Mouse (Mus musculus) heart, embryonic 13.5 days (tissue): ENCODE results near the gene Kifc5b. TPM values are rescaled to one million over a fixed set of nuclear protein-coding genes. Genes with fewer than 3 reads are reported as not detected.

ENCODE experiments used
- ATAC-seq: fragments of 200-750 bp; cut with Nextera tagmentation; 2 replicates; pipeline ENCODE4 v1.8.0; 2017; ENCODE audit warnings: moderate TSS enrichment; ENCODE audit not compliant: insufficient number of reproducible peaks, low FRiP score, low TSS enrichment; ENCODE audit errors: extremely low read depth
- H3K27ac ChIP-seq: fragments of 300-500 bp; sonication (generic); replicated peaks from 2 replicates; pipeline ENCODE4 v1.5.1; 2015; ENCODE audit warnings: moderate library complexity, mild to moderate bottlenecking, inconsistent platforms
- H3K27me3 ChIP-seq: fragments of 300-500 bp; sonication (generic); replicated peaks from 2 replicates; pipeline ENCODE4 v1.6.1; 2015; ENCODE audit warnings: mild to moderate bottlenecking, inconsistent platforms
- H3K36me3 ChIP-seq: fragments of 300-500 bp; sonication (generic); 2 replicates; pipeline ENCODE4 v1.6.1; 2015; ENCODE audit warnings: mild to moderate bottlenecking, inconsistent platforms
- H3K4me1 ChIP-seq: fragments of 300-500 bp; sonication (generic); 2 replicates; pipeline ENCODE4 v1.6.1; 2015; ENCODE audit warnings: inconsistent platforms
- H3K4me2 ChIP-seq: fragments of 300-500 bp; sonication (generic); 2 replicates; pipeline ENCODE4 v1.6.1; 2015; ENCODE audit warnings: inconsistent platforms, mild to moderate bottlenecking, moderate library complexity
- H3K4me3 ChIP-seq: fragments of 300-500 bp; sonication (generic); 2 replicates; pipeline ENCODE4 v1.5.1; 2015; ENCODE audit warnings: moderate library complexity, mild to moderate bottlenecking, inconsistent platforms
- H3K9ac ChIP-seq: fragments of 300-500 bp; sonication (generic); 2 replicates; pipeline ENCODE4 v1.6.1; 2015; ENCODE audit warnings: inconsistent platforms, mild to moderate bottlenecking, moderate library complexity
- H3K9me3 ChIP-seq: fragments of 300-500 bp; sonication (generic); 2 replicates; pipeline ENCODE4 v1.6.1; 2016; ENCODE audit warnings: inconsistent platforms
- WGBS: fragments of 180-500 bp; shearing (Covaris S2); methylation state at CpG from one replicate; pipeline ENCODE4 v1.1.7; 2015; ENCODE audit warnings: mixed read lengths; 5-methylcytosine and 5-hydroxymethylcytosine counted together
- polyA plus RNA-seq: library from polyadenylated mRNA; unstranded; fragments of >200 nt; fragmentation: Nextera tagmentation; extraction: Ambion mirVana; gene quantifications from 2 replicates; pipeline ENCODE4 v1.2.1, GENCODE M21; 2015

Gene Kifc5b
- polyA plus RNA-seq, 1 experiment from 2014 or later = 6.3 TPM

GRCm38 (mm10) chr17:26957872-26958271 lies 41.0 kb downstream of the Kifc5b start:
- Histone ChIP-seq H3K4me1 (peaks cover 36% of the 10 kb centered on the region), H3K4me3 (no peak overlapping the region), H3K36me3 (peaks cover 75% of the 10 kb centered on the region), H3K27ac (no peak overlapping the region), H3K27me3 (no peaks in the 10 kb centered on the region; the same call in 1 of the 2 replicates), H3K9ac (no peak overlapping the region), H3K4me2 (no peak overlapping the region), H3K9me3 (no peaks in the 10 kb centered on the region)
- 89% methylated on average over 5 of the region's 5 CpGs for WGBS
- ATAC-seq = no peak

- no peak overlapping the region for H3K4me2 ChIP-seq
- no peak overlapping the region for H3K4me3 ChIP-seq
- no peaks in the 10 kb centered on the region for H3K9me3 ChIP-seq
- H3K27me3 ChIP-seq = no peaks in the 10 kb centered on the region
- peaks cover 26% of the 10 kb centered on the region for H3K4me1 ChIP-seq
- no peak overlapping the region for H3K9ac ChIP-seq
- H3K36me3 ChIP-seq = peaks cover 82% of the 10 kb centered on the region
- H3K27ac ChIP-seq = no peak overlapping the region
- 59% methylated on average over 5 of the region's 5 CpGs for WGBS
- no peak for ATAC-seq
Observed at GRCm38 (mm10) chr17:26958880-26959279, 42.0 kb downstream of the Kifc5b start.

GRCm38 (mm10) chr17:26959815-26960214 lies 42.9 kb downstream of the Kifc5b start:
- Histone ChIP-seq H3K4me1 (peaks cover 16% of the 10 kb centered on the region), H3K36me3 (peaks cover 92% of the 10 kb centered on the region), H3K4me3 (no peak overlapping the region), H3K27ac (no peak overlapping the region), H3K4me2 (no peak overlapping the region), H3K9me3 (no peaks in the 10 kb centered on the region), H3K9ac (no peak overlapping the region), H3K27me3 (no peaks in the 10 kb centered on the region)
- no peak for ATAC-seq
- WGBS = 86% methylated on average over 4 of the region's 4 CpGs

GRCm38 (mm10) chr17:26961572-26962240 lies 44.8 kb downstream of the Kifc5b start:
- WGBS = 85% methylated on average over 21 of the region's 21 CpGs

GRCm38 (mm10) chr17:26966993-26967392 lies 50.1 kb downstream of the Kifc5b start:
- Histone ChIP-seq H3K27ac (no peak overlapping the region), H3K4me3 (no peak overlapping the region), H3K9me3 (no peaks in the 10 kb centered on the region), H3K27me3 (no peaks in the 10 kb centered on the region), H3K4me1 (peaks cover 10% of the 10 kb centered on the region), H3K4me2 (no peak overlapping the region), H3K36me3 (peaks cover 72% of the 10 kb centered on the region), H3K9ac (no peak overlapping the region)
- no peak for ATAC-seq
- 79% methylated on average over 11 of the region's 11 CpGs for WGBS

More at GRCm38 (mm10) chr17:26961572-26962240, 44.8 kb downstream of the Kifc5b start:
- H3K4me3 ChIP-seq = no peak overlapping the region
- no peak overlapping the region for H3K4me2 ChIP-seq
- no peaks in the 10 kb centered on the region for H3K27me3 ChIP-seq
- H3K27ac ChIP-seq = no peak overlapping the region
- peaks cover 92% of the 10 kb centered on the region for H3K36me3 ChIP-seq
- no peaks in the 10 kb centered on the region for H3K9me3 ChIP-seq
- H3K9ac ChIP-seq = no peak overlapping the region
- peaks cover 4% of the 10 kb centered on the region; the same call in 1 of the 2 replicates for H3K4me1 ChIP-seq
- no peak for ATAC-seq

- H3K4me2 ChIP-seq = no peak overlapping the region
- H3K4me3 ChIP-seq = no peak overlapping the region
- no peak overlapping the region for H3K27ac ChIP-seq
- H3K36me3 ChIP-seq = peaks cover 67% of the 10 kb centered on the region
- H3K4me1 ChIP-seq = peaks cover 15% of the 10 kb centered on the region
- no peaks in the 10 kb centered on the region for H3K27me3 ChIP-seq
- no peaks in the 10 kb centered on the region for H3K9me3 ChIP-seq
- 86% methylated on average over 6 of the region's 6 CpGs for WGBS
- H3K9ac ChIP-seq = no peak overlapping the region
- ATAC-seq = no peak
Observed at GRCm38 (mm10) chr17:26967477-26967876, 50.6 kb downstream of the Kifc5b start.

- no peak overlapping the region for H3K9ac ChIP-seq
- H3K4me1 ChIP-seq = peaks cover 15% of the 10 kb centered on the region
- no peak overlapping the region for H3K4me3 ChIP-seq
- H3K4me2 ChIP-seq = no peak overlapping the region
- no peak for ATAC-seq
- 80% methylated on average over 6 of the region's 6 CpGs for WGBS
- no peaks in the 10 kb centered on the region for H3K9me3 ChIP-seq
- peaks cover 60% of the 10 kb centered on the region for H3K36me3 ChIP-seq
- H3K27ac ChIP-seq = no peak overlapping the region
- H3K27me3 ChIP-seq = no peaks in the 10 kb centered on the region
Observed at GRCm38 (mm10) chr17:26968200-26968611, 51.3 kb downstream of the Kifc5b start.

- Histone ChIP-seq H3K27ac (no peak overlapping the region), H3K27me3 (no peaks in the 10 kb centered on the region), H3K9me3 (no peaks in the 10 kb centered on the region), H3K4me3 (no peak overlapping the region), H3K36me3 (peaks cover 51% of the 10 kb centered on the region), H3K4me2 (no peak overlapping the region), H3K9ac (no peak overlapping the region), H3K4me1 (peaks cover 23% of the 10 kb centered on the region)
- ATAC-seq = no peak
- WGBS = 74% methylated on average over 6 of the region's 6 CpGs
Observed at GRCm38 (mm10) chr17:26969257-26969656, 52.4 kb downstream of the Kifc5b start.

- no peak for ATAC-seq
- Histone ChIP-seq H3K9ac (no peak overlapping the region), H3K4me2 (no peak overlapping the region), H3K9me3 (no peaks in the 10 kb centered on the region), H3K4me3 (no peak overlapping the region), H3K4me1 (peaks cover 29% of the 10 kb centered on the region), H3K27me3 (no peaks in the 10 kb centered on the region), H3K36me3 (peaks cover 51% of the 10 kb centered on the region), H3K27ac (no peak overlapping the region)
- 58% methylated on average over 12 of the region's 12 CpGs for WGBS
Observed at GRCm38 (mm10) chr17:26970221-26970620, 53.3 kb downstream of the Kifc5b start.

- peak overlapping the region; percentile 90 for H3K9ac ChIP-seq
- H3K4me1 ChIP-seq = peaks cover 40% of the 10 kb centered on the region
- peaks cover 51% of the 10 kb centered on the region for H3K36me3 ChIP-seq
- 50% methylated on average over 8 of the region's 8 CpGs for WGBS
- peak overlapping the region; percentile 98 for H3K4me2 ChIP-seq
- ATAC-seq = no peak
- H3K9me3 ChIP-seq = no peaks in the 10 kb centered on the region
- H3K27me3 ChIP-seq = no peaks in the 10 kb centered on the region
- H3K27ac ChIP-seq = no peak overlapping the region
- H3K4me3 ChIP-seq = peak overlapping the region; percentile 87
Observed at GRCm38 (mm10) chr17:26971247-26971905, 54.5 kb downstream of the Kifc5b start.

GRCm38 (mm10) chr17:26972107-26972506 lies 55.2 kb downstream of the Kifc5b start:
- Histone ChIP-seq H3K4me3 (peak overlapping the region; percentile 87), H3K36me3 (peaks cover 51% of the 10 kb centered on the region), H3K4me1 (peaks cover 44% of the 10 kb centered on the region), H3K27ac (peak overlapping the region; percentile 83), H3K4me2 (peak overlapping the region; percentile 98), H3K9me3 (no peaks in the 10 kb centered on the region), H3K9ac (peak overlapping the region; percentile 90), H3K27me3 (no peaks in the 10 kb centered on the region)
- ATAC-seq = no peak
- WGBS = 3% methylated on average over 3 of the region's 3 CpGs
